Mouse (Mus musculus): ENCODE measurements around the gene Crygc. TPM values are rescaled to one million over a fixed set of nuclear protein-coding genes. Genes with fewer than 3 reads are reported as not detected.

Gene Crygc
- polyA plus RNA-seq, 1 experiment: not detected

DNA sequence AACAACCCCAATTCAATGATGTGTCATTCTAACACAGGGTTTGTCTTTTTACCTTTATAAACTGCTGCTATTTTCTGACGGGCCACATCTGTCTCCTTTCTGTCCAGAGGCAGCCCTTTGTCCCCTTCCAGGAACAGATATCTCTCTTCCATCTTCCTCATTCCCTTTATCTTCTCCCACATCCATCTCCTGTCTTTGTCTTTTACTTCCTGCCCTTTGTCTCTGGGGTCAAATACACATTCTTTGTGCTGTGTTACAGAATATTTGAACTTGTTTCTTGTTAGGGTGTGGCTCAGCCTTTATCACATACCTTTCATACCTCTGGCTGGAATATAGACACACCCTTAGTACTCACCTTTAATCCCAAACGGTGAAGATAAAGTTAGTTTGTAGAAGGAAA lies 35.9 kb downstream of the Crygc start:
- TF ChIP-seq CTCF (IDR thresholded peaks at IDR 0.05; ENCODE audit: borderline replicate concordance, insufficient read depth, low read length) (no peak), POLR2A (IDR thresholded peaks at IDR 0.05; ENCODE audit: low read depth, low read length) (no peak)
- no peak overlapping the region for H3K27ac ChIP-seq (ENCODE audit: insufficient read depth, low read length)
- no peak overlapping the region for H3K4me3 ChIP-seq (ENCODE audit: insufficient read depth, low read length)
- no peaks in the 10 kb centered on the region for H3K4me1 ChIP-seq (ENCODE audit: control insufficient read depth, insufficient read depth, low read length)

DNA sequence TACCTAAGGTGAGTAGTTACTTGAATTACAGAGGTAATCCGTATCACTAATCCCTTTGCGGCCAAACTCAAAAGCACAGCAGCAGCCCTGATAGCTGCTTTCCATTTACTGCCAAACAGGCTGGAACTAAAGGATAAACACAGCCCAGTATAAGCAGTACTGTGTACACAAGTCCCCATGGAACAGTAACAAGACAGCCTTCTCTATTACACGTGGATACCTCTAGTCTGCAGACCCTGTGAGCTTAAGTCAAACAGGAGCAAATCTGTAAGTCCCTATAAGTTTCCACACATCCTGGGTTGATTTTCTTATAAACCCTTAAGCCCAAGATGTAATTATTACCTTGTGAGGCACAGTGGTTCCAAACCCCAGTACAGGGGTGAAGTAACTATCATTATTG lies 38.0 kb downstream of the Crygc start:
- H3K4me1 ChIP-seq (ENCODE audit: control insufficient read depth, insufficient read depth, low read length): no peaks in the 10 kb centered on the region
- no peak overlapping the region for H3K27ac ChIP-seq (ENCODE audit: insufficient read depth, low read length)
- H3K4me3 ChIP-seq (ENCODE audit: insufficient read depth, low read length): no peak overlapping the region
- no peak for TF ChIP-seq CTCF (IDR thresholded peaks at IDR 0.05; ENCODE audit: borderline replicate concordance, insufficient read depth, low read length)
- TF ChIP-seq POLR2A (IDR thresholded peaks at IDR 0.05; ENCODE audit: low read depth, low read length): no peak

DNA sequence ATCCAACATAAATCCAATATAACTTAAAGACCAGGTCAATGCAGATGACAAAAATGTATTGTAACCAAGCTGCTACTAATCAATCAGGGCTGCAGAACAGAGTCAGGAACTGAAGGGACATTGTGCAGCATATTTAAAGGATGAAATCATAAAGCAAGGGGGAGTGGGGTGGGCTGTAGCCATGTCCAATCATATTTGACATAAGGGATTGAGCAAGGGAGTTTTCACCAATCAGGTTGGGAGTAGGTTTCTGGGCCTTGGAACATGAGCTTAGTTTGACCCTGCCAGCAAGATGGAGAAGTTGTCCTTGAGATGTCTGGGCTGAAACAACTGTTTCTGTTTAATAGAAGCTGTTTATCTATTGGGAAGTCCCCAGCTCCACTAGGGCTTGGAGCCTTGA lies 40.8 kb downstream of the Crygc start, which contains the start of gene Akr1cl:
Akr1cl (minus strand) TSS at position 119 of the 400 bp plus-strand sequence.
- TF ChIP-seq POLR2A (IDR thresholded peaks at IDR 0.05; ENCODE audit: low read depth, low read length) (no peak), CTCF (IDR thresholded peaks at IDR 0.05; ENCODE audit: borderline replicate concordance, insufficient read depth, low read length) (no peak)
- Histone ChIP-seq H3K4me1 (ENCODE audit: control insufficient read depth, insufficient read depth, low read length) (no peaks in the 10 kb centered on the region), H3K27ac (ENCODE audit: insufficient read depth, low read length) (no peak within 1 kb of the TSS), H3K4me3 (ENCODE audit: insufficient read depth, low read length) (no peak within 1 kb of the TSS)

- Histone ChIP-seq H3K27ac (ENCODE audit: insufficient read depth, low read length) (no peak overlapping the region), H3K4me3 (ENCODE audit: insufficient read depth, low read length) (no peak overlapping the region), H3K4me1 (ENCODE audit: control insufficient read depth, insufficient read depth, low read length) (no peaks in the 10 kb centered on the region)
- TF ChIP-seq CTCF (IDR thresholded peaks at IDR 0.05; ENCODE audit: borderline replicate concordance, insufficient read depth, low read length): no peak
- no peak for TF ChIP-seq POLR2A (IDR thresholded peaks at IDR 0.05; ENCODE audit: low read depth, low read length)
Observed at GRCm38 (mm10) chr1:65028206-65028605, 45.3 kb downstream of the Crygc start.

Other genes with a start within 250 kb of the Crygc start
- 6.5 and 8.2 TPM in 2 replicates for gene Plekhm3, start 116.9 kb downstream of the Crygc start, polyA plus RNA-seq (2011; ENCODE audit: insufficient read length, low read depth, missing spikeins)
- not detected in 2 replicates for gene Akr1cl, start 40.9 kb downstream of the Crygc start, polyA plus RNA-seq (2011; ENCODE audit: insufficient read length, low read depth, missing spikeins)
- not detected in 2 replicates for gene Cryge, start 22.5 kb downstream of the Crygc start, polyA plus RNA-seq (2011; ENCODE audit: insufficient read length, low read depth, missing spikeins)
- not detected in 2 replicates for gene Crygd, start 10.2 kb downstream of the Crygc start, polyA plus RNA-seq (2011; ENCODE audit: insufficient read length, low read depth, missing spikeins)
- not detected in 2 replicates for gene Crygb, start 8.6 kb upstream of the Crygc start, polyA plus RNA-seq (2011; ENCODE audit: insufficient read length, low read depth, missing spikeins)
- not detected in 2 replicates for gene Cryga, start 29.7 kb upstream of the Crygc start, polyA plus RNA-seq (2011; ENCODE audit: insufficient read length, low read depth, missing spikeins)
- not detected in 2 replicates for gene Gm28845, start 45.9 kb upstream of the Crygc start, polyA plus RNA-seq (2011; ENCODE audit: insufficient read length, low read depth, missing spikeins)
- gene D630023F18Rik, start 49.5 kb upstream of the Crygc start, polyA plus RNA-seq (2011; ENCODE audit: insufficient read length, low read depth, missing spikeins): 0.32 TPM in 1 of 2 replicates, not detected in the other
- gene Idh1, start 112.8 kb upstream of the Crygc start, polyA plus RNA-seq (2011; ENCODE audit: insufficient read length, low read depth, missing spikeins): 91.9 and 106 TPM in 2 replicates
- gene Pikfyve, start 113.0 kb upstream of the Crygc start, polyA plus RNA-seq (2011; ENCODE audit: insufficient read length, low read depth, missing spikeins): 30.2 and 34.6 TPM in 2 replicates
- not detected in 2 replicates for gene Pth2r, start 208.4 kb upstream of the Crygc start, polyA plus RNA-seq (2011; ENCODE audit: insufficient read length, low read depth, missing spikeins)